Mouse (Mus musculus): ENCODE measurements around the gene Mindy2.

DNA sequence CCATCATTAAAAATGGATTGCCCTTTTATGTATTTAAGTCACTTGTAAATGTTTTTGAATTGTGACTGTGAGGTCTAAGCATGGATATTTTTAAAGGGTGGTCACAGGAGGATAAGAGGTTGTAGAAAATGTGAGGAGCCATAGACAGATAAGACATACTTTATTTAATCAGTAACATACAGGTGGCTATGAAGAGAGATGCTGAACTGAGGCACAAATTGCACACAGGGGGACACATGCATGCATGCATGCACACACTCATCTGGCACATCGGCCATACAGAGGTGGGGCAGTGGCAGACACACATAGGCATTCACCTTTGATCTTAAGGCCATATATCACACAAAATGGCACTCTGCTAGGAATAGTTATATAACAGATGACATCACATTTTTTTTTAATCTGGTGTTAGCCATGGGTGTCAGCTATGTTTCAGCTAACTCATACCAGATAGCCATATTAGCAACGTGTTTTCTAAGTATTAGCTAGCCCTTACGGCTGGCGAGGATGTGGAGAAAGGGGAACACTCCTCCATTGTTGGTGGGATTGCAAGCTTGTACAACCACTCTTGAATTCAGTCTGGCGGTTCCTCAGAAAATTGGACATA, 46.7 kb upstream of the Mindy2 start:
- TF ChIP-seq EP300 (IDR thresholded peaks at IDR 0.05; ENCODE audit: low read depth), result peak; percentile 87
- no peak for TF ChIP-seq CTCF (IDR thresholded peaks at IDR 0.05; ENCODE audit: low read depth)
